Mouse (Mus musculus): ENCODE data around the gene Dmbx1. TPM values are rescaled to one million over a fixed set of nuclear protein-coding genes. Genes with fewer than 3 reads are reported as not detected.

Dmbx1 gene
- polyA plus RNA-seq, 1 experiment from 2014 or later = not detected

DNA sequence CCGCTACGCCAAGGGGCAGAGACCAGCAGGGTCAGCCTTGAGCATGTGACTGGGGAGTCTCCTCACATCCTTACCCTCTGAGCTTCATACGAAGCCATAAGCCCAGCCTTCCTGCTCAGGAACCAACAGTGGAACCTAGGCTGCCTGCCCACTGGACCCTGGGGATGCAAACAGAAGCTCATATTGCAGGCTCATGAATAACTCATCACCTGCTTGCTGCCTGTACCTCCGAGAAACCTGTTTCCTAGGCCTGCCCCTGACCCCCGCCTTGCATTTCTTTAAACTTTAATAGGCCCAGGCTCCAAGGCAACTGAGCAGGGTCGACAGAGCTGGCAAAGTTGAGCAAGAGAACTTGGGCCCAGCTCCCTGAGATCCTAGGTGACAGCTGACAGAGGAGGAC is 55.7 kb downstream of the Dmbx1 start, which contains the start of gene Kncn:
Gene Kncn (plus strand): TSS at position 379 of the 400 bp plus-strand sequence.
- Histone ChIP-seq H3K4me2 (ENCODE audit: low read length) (no peak within 1 kb of the TSS), H3K27me3 (replicated peaks; ENCODE audit: control insufficient read depth, insufficient read depth, low read length) (no peaks in the 10 kb centered on the region), H3K36me3 (ENCODE audit: control insufficient read depth, insufficient read depth) (no peaks in the 10 kb centered on the region), H3K27ac (ENCODE audit: low read length) (no peak within 1 kb of the TSS), H3K4me3 (replicated peaks; ENCODE audit: low read length) (no peak within 1 kb of the TSS), H3K9me3 (ENCODE audit: control insufficient read depth, low read length) (no peaks in the 10 kb centered on the region), H3K4me1 (replicated peaks; ENCODE audit: control insufficient read depth, insufficient read depth, low read length) (peaks cover 10% of the 10 kb centered on the region), H3K9ac (replicated peaks; ENCODE audit: low read depth, low read length) (no peak within 1 kb of the TSS)
- WGBS = 75% methylated on average over 6 of the region's 6 CpGs
- ATAC-seq = no peak

DNA sequence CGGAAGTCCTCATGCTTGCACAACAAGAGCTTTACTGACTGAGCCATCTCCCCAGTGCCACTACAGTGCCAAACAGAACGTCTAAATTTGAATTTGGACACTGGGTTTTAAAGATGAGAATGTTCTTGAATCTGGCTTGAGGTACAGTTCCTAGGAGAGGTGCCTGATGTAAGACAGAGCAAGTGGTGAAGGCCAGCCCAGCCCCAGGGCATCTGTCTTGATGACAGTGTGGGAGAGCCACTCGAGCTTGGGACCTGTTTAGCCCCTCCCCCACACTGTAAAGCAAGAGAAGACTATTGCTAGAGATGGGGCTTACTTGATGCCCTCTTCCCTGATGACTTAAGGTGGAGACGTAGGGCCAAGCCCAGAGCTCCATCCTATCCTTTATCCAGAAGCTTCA is 57.5 kb downstream of the Dmbx1 start:
- Histone ChIP-seq H3K4me3 (replicated peaks; ENCODE audit: low read length) (no peak overlapping the region), H3K9ac (replicated peaks; ENCODE audit: low read depth, low read length) (no peak overlapping the region), H3K4me2 (ENCODE audit: low read length) (no peak overlapping the region), H3K27me3 (replicated peaks; ENCODE audit: control insufficient read depth, insufficient read depth, low read length) (no peaks in the 10 kb centered on the region), H3K36me3 (ENCODE audit: control insufficient read depth, insufficient read depth) (no peaks in the 10 kb centered on the region), H3K4me1 (replicated peaks; ENCODE audit: control insufficient read depth, insufficient read depth, low read length) (peaks cover 19% of the 10 kb centered on the region), H3K27ac (ENCODE audit: low read length) (no peak overlapping the region), H3K9me3 (ENCODE audit: control insufficient read depth, low read length) (no peaks in the 10 kb centered on the region)
- ATAC-seq = no peak
- 69% methylated on average over 4 of the region's 4 CpGs for WGBS

DNA sequence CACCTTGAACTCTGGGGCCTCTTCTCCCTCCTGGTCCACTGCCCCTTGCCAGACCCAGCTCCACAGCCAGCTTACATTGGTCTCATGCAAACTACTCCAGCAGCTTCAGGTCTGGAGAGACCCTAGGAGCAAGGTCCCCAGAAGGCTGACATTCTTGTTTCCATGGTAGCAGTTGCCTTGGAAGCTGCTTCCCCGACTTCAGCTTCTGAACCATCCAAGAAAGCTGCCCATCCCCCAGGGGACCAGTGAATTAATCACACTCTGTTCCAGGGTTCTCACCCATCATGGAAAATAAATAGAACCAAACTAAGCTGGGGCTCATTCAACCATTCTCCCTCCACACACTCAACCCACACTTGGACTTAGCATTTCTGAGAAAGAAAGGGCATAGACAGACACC is 58.5 kb downstream of the Dmbx1 start:
- Histone ChIP-seq H3K4me2 (ENCODE audit: low read length) (no peak overlapping the region), H3K36me3 (ENCODE audit: control insufficient read depth, insufficient read depth) (no peaks in the 10 kb centered on the region), H3K9ac (replicated peaks; ENCODE audit: low read depth, low read length) (no peak overlapping the region), H3K9me3 (ENCODE audit: control insufficient read depth, low read length) (no peaks in the 10 kb centered on the region), H3K27me3 (replicated peaks; ENCODE audit: control insufficient read depth, insufficient read depth, low read length) (no peaks in the 10 kb centered on the region), H3K27ac (ENCODE audit: low read length) (no peak overlapping the region), H3K4me1 (replicated peaks; ENCODE audit: control insufficient read depth, insufficient read depth, low read length) (peaks cover 19% of the 10 kb centered on the region), H3K4me3 (replicated peaks; ENCODE audit: low read length) (no peak overlapping the region)
- ATAC-seq = peak; percentile 64; the same call in 1 of the 2 replicates
- WGBS = 0% methylated on average over 1 of the region's 1 CpGs

DNA sequence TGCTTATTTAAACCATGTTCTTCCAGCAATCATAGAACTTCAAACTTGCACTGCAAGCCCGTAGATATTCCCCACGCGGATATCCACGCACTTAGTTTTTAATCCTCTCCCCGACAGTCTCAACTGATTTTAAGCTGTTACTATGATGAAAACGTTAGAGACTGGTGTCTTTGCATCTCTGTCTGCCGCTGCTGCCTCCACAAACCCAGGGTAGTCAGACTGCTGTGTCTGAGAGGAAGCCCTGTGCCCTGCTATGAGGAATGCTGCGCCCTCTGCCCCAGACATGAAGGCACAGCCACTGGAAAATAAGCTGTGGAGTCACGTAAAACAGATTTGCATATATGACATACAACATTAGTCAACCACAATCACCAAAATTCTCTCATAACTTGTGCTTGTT is 60.9 kb downstream of the Dmbx1 start:
- 38% methylated on average over 9 of the region's 9 CpGs for WGBS
- no peak overlapping the region for H3K9ac ChIP-seq (replicated peaks; ENCODE audit: low read depth, low read length)
- no peak overlapping the region for H3K27ac ChIP-seq (ENCODE audit: low read length)
- no peaks in the 10 kb centered on the region for H3K27me3 ChIP-seq (replicated peaks; ENCODE audit: control insufficient read depth, insufficient read depth, low read length)
- no peaks in the 10 kb centered on the region; the same call in 1 of the 2 replicates for H3K36me3 ChIP-seq (ENCODE audit: control insufficient read depth, insufficient read depth)
- ATAC-seq = no peak
- no peak overlapping the region for H3K4me2 ChIP-seq (ENCODE audit: low read length)
- peaks cover 19% of the 10 kb centered on the region for H3K4me1 ChIP-seq (replicated peaks; ENCODE audit: control insufficient read depth, insufficient read depth, low read length)
- no peaks in the 10 kb centered on the region for H3K9me3 ChIP-seq (ENCODE audit: control insufficient read depth, low read length)
- no peak overlapping the region for H3K4me3 ChIP-seq (replicated peaks; ENCODE audit: low read length)

DNA sequence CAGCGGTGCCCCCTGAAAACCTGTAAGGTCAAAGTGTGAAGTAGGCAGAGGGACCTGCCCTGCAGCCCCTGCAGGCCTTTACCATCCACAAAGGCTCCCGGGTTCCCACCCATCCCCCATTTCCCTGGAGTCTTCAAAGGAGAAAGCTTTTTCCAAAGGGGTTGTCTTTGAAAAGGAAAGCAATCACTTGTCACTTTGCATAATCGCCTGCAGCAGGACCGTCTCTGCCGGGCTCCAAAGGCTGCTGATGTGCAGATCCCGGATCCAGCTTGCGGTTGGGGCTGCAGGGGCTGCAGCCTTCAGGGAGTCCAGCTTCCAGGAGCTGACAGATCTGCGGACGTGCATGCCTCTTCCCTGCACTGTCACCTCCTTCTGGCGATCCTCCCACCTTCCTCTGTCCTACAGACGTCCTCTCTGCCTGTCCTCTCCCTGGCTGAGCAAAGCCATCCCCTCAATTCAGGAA is 61.5 kb downstream of the Dmbx1 start:
- Histone ChIP-seq H3K4me2 (ENCODE audit: low read length) (peak overlapping the region; percentile 10; the same call in 1 of the 2 replicates), H3K9ac (replicated peaks; ENCODE audit: low read depth, low read length) (peak overlapping the region; percentile 40; the same call in 1 of the 2 replicates), H3K36me3 (ENCODE audit: control insufficient read depth, insufficient read depth) (no peaks in the 10 kb centered on the region; the same call in none of the 2 replicates), H3K4me1 (replicated peaks; ENCODE audit: control insufficient read depth, insufficient read depth, low read length) (peaks cover 19% of the 10 kb centered on the region), H3K27ac (ENCODE audit: low read length) (peak overlapping the region; percentile 19; the same call in 1 of the 2 replicates), H3K4me3 (replicated peaks; ENCODE audit: low read length) (no peak overlapping the region), H3K9me3 (ENCODE audit: control insufficient read depth, low read length) (no peaks in the 10 kb centered on the region), H3K27me3 (replicated peaks; ENCODE audit: control insufficient read depth, insufficient read depth, low read length) (no peaks in the 10 kb centered on the region)
- ATAC-seq = peak; percentile 45
- 2% methylated on average over 11 of the region's 11 CpGs for WGBS

DNA sequence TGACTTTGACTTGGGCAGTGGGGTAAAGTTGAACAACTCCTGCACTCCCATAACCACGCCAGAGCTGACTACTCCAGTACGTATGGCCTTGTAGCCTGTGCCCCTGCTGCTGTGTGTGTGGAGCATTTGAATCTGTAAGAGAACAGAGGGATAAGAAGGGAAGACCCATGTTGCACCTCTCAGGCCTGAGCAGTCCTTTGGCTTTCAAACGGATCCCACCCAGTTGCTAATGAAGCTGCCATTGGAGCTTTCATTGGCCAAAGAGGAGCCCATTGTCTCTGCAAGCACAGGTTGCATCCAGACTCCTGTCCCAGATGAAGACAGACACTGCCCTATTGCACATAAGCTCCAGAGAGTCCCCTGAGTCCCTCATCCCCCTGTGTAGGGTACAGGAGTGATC is 66.5 kb downstream of the Dmbx1 start:
- Histone ChIP-seq H3K27me3 (replicated peaks; ENCODE audit: control insufficient read depth, insufficient read depth, low read length) (no peaks in the 10 kb centered on the region), H3K4me1 (replicated peaks; ENCODE audit: control insufficient read depth, insufficient read depth, low read length) (peaks cover 13% of the 10 kb centered on the region), H3K9me3 (ENCODE audit: control insufficient read depth, low read length) (no peaks in the 10 kb centered on the region), H3K36me3 (ENCODE audit: control insufficient read depth, insufficient read depth) (peaks cover 2% of the 10 kb centered on the region), H3K4me2 (ENCODE audit: low read length) (no peak overlapping the region), H3K4me3 (replicated peaks; ENCODE audit: low read length) (no peak overlapping the region), H3K27ac (ENCODE audit: low read length) (no peak overlapping the region), H3K9ac (replicated peaks; ENCODE audit: low read depth, low read length) (no peak overlapping the region)
- WGBS = 73% methylated on average over 3 of the region's 3 CpGs
- ATAC-seq = no peak

DNA sequence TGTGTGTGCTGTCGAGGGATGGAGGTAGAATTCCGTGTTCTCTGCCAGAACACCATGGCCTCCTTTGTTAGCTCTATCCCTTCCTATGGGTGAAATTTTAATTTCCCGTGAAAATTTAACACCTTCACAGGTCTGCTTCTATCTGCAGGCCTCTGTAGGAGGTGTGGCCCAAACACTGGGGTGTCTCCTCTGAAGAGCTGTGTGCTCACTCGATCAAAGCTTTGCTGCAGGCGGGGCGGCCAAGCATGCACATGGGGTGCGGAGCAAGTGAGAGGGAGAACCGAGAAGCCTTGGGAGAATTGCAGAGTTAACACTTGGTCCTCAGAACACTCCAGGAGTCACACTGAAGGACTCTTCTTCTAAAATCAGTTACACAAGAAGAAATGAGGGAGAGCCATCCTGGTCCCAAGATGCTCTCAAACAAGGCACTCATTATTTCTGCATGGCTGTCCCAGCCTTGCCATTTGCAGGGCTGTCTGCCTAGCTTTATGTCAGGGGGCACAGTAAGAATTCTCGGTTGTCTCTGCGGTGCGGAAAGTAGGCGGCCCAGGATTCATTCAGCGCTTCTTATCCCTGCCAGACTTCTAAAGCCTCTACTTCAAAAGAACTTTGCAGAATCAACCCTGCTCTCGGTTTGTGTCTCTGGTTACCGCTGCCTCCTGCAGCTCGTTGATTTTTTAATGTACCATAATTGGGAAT is 70.1 kb downstream of the Dmbx1 start:
- 12% methylated on average over 16 of the region's 16 CpGs for WGBS

More for the DNA sequence above, 70.1 kb downstream of the Dmbx1 start:
- peaks cover 6% of the 10 kb centered on the region for H3K36me3 ChIP-seq (ENCODE audit: control insufficient read depth, insufficient read depth)
- H3K4me2 ChIP-seq (ENCODE audit: low read length) = no peak overlapping the region
- H3K9ac ChIP-seq (replicated peaks; ENCODE audit: low read depth, low read length) = no peak overlapping the region
- H3K4me1 ChIP-seq (replicated peaks; ENCODE audit: control insufficient read depth, insufficient read depth, low read length) = peaks cover 6% of the 10 kb centered on the region
- H3K27ac ChIP-seq (ENCODE audit: low read length) = no peak overlapping the region
- H3K27me3 ChIP-seq (replicated peaks; ENCODE audit: control insufficient read depth, insufficient read depth, low read length) = no peaks in the 10 kb centered on the region
- H3K4me3 ChIP-seq (replicated peaks; ENCODE audit: low read length) = no peak overlapping the region
- peak; percentile 10; the same call in 1 of the 2 replicates for ATAC-seq
- no peaks in the 10 kb centered on the region for H3K9me3 ChIP-seq (ENCODE audit: control insufficient read depth, low read length)

Other genes starting within 250 kb of the Dmbx1 start
- gene Efcab14, start 202.2 kb downstream of the Dmbx1 start, polyA plus RNA-seq (2015; fragmentation: Nextera tagmentation; extraction: Ambion mirVana) = 18.1 and 20.7 TPM in 2 replicates
- gene Tex38, start 158.9 kb downstream of the Dmbx1 start, polyA plus RNA-seq (2015; fragmentation: Nextera tagmentation; extraction: Ambion mirVana) = 0.28 TPM in 1 of 2 replicates, not detected in the other
- gene Atpaf1, start 155.1 kb downstream of the Dmbx1 start, polyA plus RNA-seq (2015; fragmentation: Nextera tagmentation; extraction: Ambion mirVana) = 35.1 and 36.8 TPM in 2 replicates
- gene Mob3c, start 111.8 kb downstream of the Dmbx1 start, polyA plus RNA-seq (2015; fragmentation: Nextera tagmentation; extraction: Ambion mirVana) = 4.6 and 6.0 TPM in 2 replicates
- 25.4 and 27.9 TPM in 2 replicates for gene Mknk1, start 100.7 kb downstream of the Dmbx1 start, polyA plus RNA-seq (2015; fragmentation: Nextera tagmentation; extraction: Ambion mirVana)
- 0.18 TPM in 1 of 2 replicates, not detected in the other for gene Kncn, start 55.5 kb downstream of the Dmbx1 start, polyA plus RNA-seq (2015; fragmentation: Nextera tagmentation; extraction: Ambion mirVana)
- 0.15 and 0.47 TPM in 2 replicates for gene 6430628N08Rik, start 49.3 kb downstream of the Dmbx1 start, polyA plus RNA-seq (2015; fragmentation: Nextera tagmentation; extraction: Ambion mirVana)
- 12.7 and 17.1 TPM in 2 replicates for gene Faah, start 78.0 kb upstream of the Dmbx1 start, polyA plus RNA-seq (2015; fragmentation: Nextera tagmentation; extraction: Ambion mirVana)
- gene Nsun4, start 114.0 kb upstream of the Dmbx1 start, polyA plus RNA-seq (2015; fragmentation: Nextera tagmentation; extraction: Ambion mirVana) = 13.2 and 13.4 TPM in 2 replicates
- 409 and 411 TPM in 2 replicates for gene Uqcrh, start 135.1 kb upstream of the Dmbx1 start, polyA plus RNA-seq (2015; fragmentation: Nextera tagmentation; extraction: Ambion mirVana)
- gene Lrrc41, start 135.3 kb upstream of the Dmbx1 start, polyA plus RNA-seq (2015; fragmentation: Nextera tagmentation; extraction: Ambion mirVana) = 67.0 and 71.0 TPM in 2 replicates
- 18.6 and 18.8 TPM in 2 replicates for gene Rad54l, start 183.8 kb upstream of the Dmbx1 start, polyA plus RNA-seq (2015; fragmentation: Nextera tagmentation; extraction: Ambion mirVana)
- gene Pomgnt1, start 183.9 kb upstream of the Dmbx1 start, polyA plus RNA-seq (2015; fragmentation: Nextera tagmentation; extraction: Ambion mirVana) = 61.5 and 67.3 TPM in 2 replicates
- gene Lurap1, start 211.4 kb upstream of the Dmbx1 start, polyA plus RNA-seq (2015; fragmentation: Nextera tagmentation; extraction: Ambion mirVana) = 2.6 and 2.7 TPM in 2 replicates
- gene Tspan1, start 227.7 kb upstream of the Dmbx1 start, polyA plus RNA-seq (2015; fragmentation: Nextera tagmentation; extraction: Ambion mirVana) = 0.10 and 0.19 TPM in 2 replicates
- gene 1700042G07Rik, start 233.4 kb upstream of the Dmbx1 start, polyA plus RNA-seq (2015; fragmentation: Nextera tagmentation; extraction: Ambion mirVana) = not detected in 2 replicates
- not detected in 2 replicates for gene Gm49337, start 233.5 kb upstream of the Dmbx1 start, polyA plus RNA-seq (2015; fragmentation: Nextera tagmentation; extraction: Ambion mirVana)